Mouse (Mus musculus): ENCODE measurements around the gene Olfr1320.

Gene Olfr1320

DNA sequence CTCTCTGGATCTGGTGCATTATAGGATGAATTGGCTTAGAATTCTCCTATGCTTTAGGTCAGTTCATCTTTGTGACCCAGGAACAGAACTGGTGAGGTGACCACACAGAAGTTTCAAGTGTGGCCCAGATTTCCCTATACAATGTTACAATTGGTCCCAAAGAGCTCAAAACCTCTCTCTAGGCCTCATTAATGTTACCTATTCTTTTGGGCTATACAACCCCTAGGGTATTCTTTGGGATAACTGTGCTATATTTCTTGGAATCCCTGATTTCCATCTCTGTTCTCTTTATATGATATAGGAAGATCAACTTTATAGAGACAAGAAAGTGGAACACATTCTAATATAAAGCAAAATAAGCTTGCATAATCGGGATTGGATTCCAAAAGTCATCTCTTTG, at the start of gene Olfr1320:
TSS of gene Olfr1320 (plus strand) at position 301 of the 400 bp plus-strand sequence.
- no peak for DNase-seq

DNA sequence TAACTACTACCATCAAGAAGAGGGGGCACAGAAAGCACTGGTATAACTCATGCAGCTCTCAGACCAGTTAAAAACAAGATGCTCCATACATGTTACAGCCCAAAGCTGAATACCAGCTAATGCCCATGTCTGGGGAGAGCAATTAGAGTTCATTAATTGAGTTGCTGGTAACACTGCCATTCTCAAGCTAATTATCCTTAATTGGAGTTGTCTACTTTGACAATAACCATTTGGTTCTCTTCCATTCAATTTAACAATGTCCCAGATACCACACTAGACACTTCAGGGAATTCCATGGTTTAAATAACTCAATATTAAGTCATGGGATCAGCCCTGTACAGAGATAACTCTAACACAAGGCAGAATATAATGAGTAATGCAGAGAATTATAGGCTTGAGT, 44.6 kb upstream of the Olfr1320 start:
- no peak for DNase-seq

DNA sequence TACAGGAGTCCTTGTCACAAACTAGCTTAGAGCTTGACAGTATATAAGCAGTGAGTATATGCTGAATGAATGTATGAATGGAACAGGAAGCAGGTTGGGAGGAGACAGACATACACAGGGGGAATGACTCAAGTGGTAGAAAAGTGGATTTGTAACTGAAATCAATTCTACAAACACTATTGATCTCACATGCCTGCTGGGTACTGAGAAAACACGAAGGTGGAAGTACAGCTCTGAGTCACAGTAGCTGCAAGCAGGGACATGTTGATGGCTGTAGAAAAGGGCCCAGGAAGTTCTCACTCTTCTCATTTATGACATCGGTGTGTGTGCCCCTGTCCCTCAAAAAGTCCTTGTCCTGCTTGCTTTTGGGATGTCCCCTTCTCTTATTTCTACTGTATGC, 40.9 kb upstream of the Olfr1320 start:
- DNase-seq, result no peak

DNA sequence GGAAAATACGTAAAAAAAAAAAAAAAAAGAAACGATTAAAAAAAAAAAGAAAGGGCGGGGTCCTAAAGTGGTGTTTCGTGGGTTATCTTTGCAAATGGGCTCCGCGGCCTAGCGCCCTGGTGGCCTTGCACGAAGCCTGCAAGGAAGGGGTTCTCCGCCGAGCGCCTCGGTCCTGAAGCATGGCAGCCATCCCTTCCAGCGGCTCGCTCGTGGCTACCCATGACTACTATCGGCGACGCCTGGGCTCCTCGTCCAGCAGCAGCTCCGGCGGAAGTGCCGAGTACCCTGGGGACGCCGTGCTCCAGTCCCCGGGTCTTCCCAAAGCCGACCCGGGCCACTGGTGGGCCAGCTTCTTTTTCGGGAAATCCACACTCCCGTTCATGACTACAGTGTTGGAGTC, 11.4 kb upstream of the Olfr1320 start:
- DNase-seq, result peak; percentile 12
